Mouse (Mus musculus) heart, adult 2 months (tissue): ENCODE results near the gene Tmem215. TPM values are rescaled to one million over a fixed set of nuclear protein-coding genes. Genes with fewer than 3 reads are reported as not detected.

Experiments used
- DNase-seq, 2 experiments: peaks; one replicate each; pipeline ENCODE4 v3.0.0; 2021
- H3K27ac ChIP-seq: fragments of 200-600 bp; 2 replicates; pipeline ENCODE4 v1.8.1; 2022
- H3K27me3 ChIP-seq: fragments of 200-500 bp; 2 replicates; pipeline ENCODE4 v1.6.1; 2012; ENCODE audit warnings: mild to moderate bottlenecking, low read length, inconsistent platforms, mixed read lengths; ENCODE audit not compliant: control insufficient read depth, insufficient read depth
- H3K36me3 ChIP-seq: fragments of 200-500 bp; 2 replicates; pipeline ENCODE4 v1.6.1; 2012; ENCODE audit warnings: low read length, inconsistent platforms; ENCODE audit not compliant: control insufficient read depth, insufficient read depth
- H3K4me1 ChIP-seq: fragments of 200-500 bp; 2 replicates; pipeline ENCODE4 v1.6.1; 2011; ENCODE audit warnings: low read length; ENCODE audit not compliant: control insufficient read depth, insufficient read depth
- H3K4me3 ChIP-seq: fragments of 200-600 bp; 2 replicates; pipeline ENCODE4 v1.8.1; 2022
- H3K79me2 ChIP-seq: fragments of 200-500 bp; replicated peaks from 2 replicates; pipeline ENCODE4 v1.6.1; 2012; ENCODE audit warnings: mild to moderate bottlenecking, inconsistent platforms, low read length, moderate library complexity, mixed read lengths; ENCODE audit not compliant: control insufficient read depth, insufficient read depth
- H3K9ac ChIP-seq: fragments of 200-500 bp; 2 replicates; pipeline ENCODE4 v1.6.1; 2012; ENCODE audit warnings: low read depth, mild to moderate bottlenecking, control low read depth, inconsistent platforms, low read length, mixed read lengths
- CTCF ChIP-seq: fragments of 200-600 bp; IDR thresholded peaks from 2 replicates; pipeline ENCODE4 v1.8.1; 2022; ENCODE audit warnings: antibody characterized with exemption, mild to moderate bottlenecking, moderate library complexity
- EP300 ChIP-seq: fragments of 200-500 bp; IDR thresholded peaks from 2 replicates; pipeline ENCODE4 v1.6.1; 2011; ENCODE audit warnings: low read depth, low read length, control low read depth; ENCODE audit not compliant: insufficient read depth
- POLR2A ChIP-seq: fragments of 200-500 bp; IDR thresholded peaks from 2 replicates; pipeline ENCODE4 v1.6.1; 2011; ENCODE audit warnings: mild to moderate bottlenecking, low read depth, low read length, control low read depth; ENCODE audit not compliant: insufficient read depth
- WGBS: fragments of 180-500 bp; shearing (Covaris S2); methylation state at CpG from one replicate; pipeline ENCODE4 v1.1.7; 2018; 5-methylcytosine and 5-hydroxymethylcytosine counted together
- intact Hi-C: fragments of 180-260 bp; cut with DNase I; formaldehyde crosslinking; loops from one replicate; pipeline ENCODE4 v1.15.1; 2025
- polyA plus RNA-seq: library from polyadenylated mRNA; depleted of rRNA; stranded (reverse); fragments of >200 nt; gene quantifications from 2 replicates; pipeline ENCODE4 v1.2.3, GENCODE M21; 2012; rRNA removed
- total RNA-seq, 2 experiments: library from RNA; stranded (reverse); gene quantifications; 2 replicates each; pipeline ENCODE4 v1.2.3; 2021

Tmem215 gene
- total and polyA plus RNA-seq, 3 experiments: 0.12 to 0.14 TPM; not detected in 1

- H3K36me3 ChIP-seq: no peaks in the 10 kb centered on the region
- no peaks in the 10 kb centered on the region for H3K4me1 ChIP-seq
- H3K4me3 ChIP-seq: no peak overlapping the region
- H3K27ac ChIP-seq: no peak overlapping the region
- no peaks in the 10 kb centered on the region for H3K79me2 ChIP-seq
- H3K9ac ChIP-seq: no peak overlapping the region
- intact Hi-C loops: no loop called here
- H3K27me3 ChIP-seq: no peaks in the 10 kb centered on the region
- 86% methylated on average over 11 of the region's 11 CpGs for WGBS
- no peak for TF ChIP-seq EP300
- TF ChIP-seq POLR2A: no peak
- no peak for TF ChIP-seq CTCF
- DNase-seq: no peak
Measured at GRCm38 (mm10) chr4:40499812-40500591, 28.0 kb downstream of the Tmem215 start.

GRCm38 (mm10) chr4:40502459-40502858 is 30.5 kb downstream of the Tmem215 start:
- no peak overlapping the region for H3K9ac ChIP-seq
- intact Hi-C loops: no loop called here
- no peak overlapping the region for H3K4me3 ChIP-seq
- TF ChIP-seq POLR2A (no peak), CTCF (no peak), EP300 (no peak)
- no peaks in the 10 kb centered on the region for H3K4me1 ChIP-seq
- no peak overlapping the region for H3K27ac ChIP-seq
- no peaks in the 10 kb centered on the region for H3K36me3 ChIP-seq
- 74% methylated on average over 3 of the region's 3 CpGs for WGBS
- DNase-seq: no peak
- no peaks in the 10 kb centered on the region for H3K27me3 ChIP-seq
- no peaks in the 10 kb centered on the region for H3K79me2 ChIP-seq

- no peaks in the 10 kb centered on the region for H3K4me1 ChIP-seq
- intact Hi-C loops: no loop called here
- H3K36me3 ChIP-seq: no peaks in the 10 kb centered on the region
- H3K4me3 ChIP-seq: no peak overlapping the region
- 80% methylated on average over 16 of the region's 16 CpGs for WGBS
- H3K27me3 ChIP-seq: no peaks in the 10 kb centered on the region
- no peak overlapping the region for H3K27ac ChIP-seq
- H3K79me2 ChIP-seq: no peaks in the 10 kb centered on the region
- no peak for DNase-seq
- TF ChIP-seq POLR2A (no peak), EP300 (no peak), CTCF (no peak)
- no peak overlapping the region for H3K9ac ChIP-seq
Measured at GRCm38 (mm10) chr4:40509534-40509933, 37.6 kb downstream of the Tmem215 start.

DNA sequence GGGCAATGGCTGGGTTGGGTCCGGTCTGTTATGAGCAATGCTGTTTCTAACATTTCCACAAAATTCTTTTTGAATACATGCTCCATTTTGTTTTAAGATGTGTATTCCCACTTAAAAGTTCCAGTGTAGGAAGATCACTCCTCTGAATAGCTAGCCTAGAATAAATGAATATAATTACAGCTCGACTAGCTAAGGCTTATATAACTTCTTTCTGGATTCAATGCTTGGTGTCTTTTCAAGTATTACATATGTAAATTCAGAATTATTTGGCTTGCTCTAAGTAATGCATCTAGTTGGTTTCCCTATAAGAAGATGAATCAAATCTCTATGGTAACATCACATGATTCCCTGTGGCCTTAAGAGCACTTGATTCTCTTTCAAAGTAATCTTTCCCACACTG is 41.3 kb downstream of the Tmem215 start:
- no peaks in the 10 kb centered on the region for H3K79me2 ChIP-seq
- 75% methylated on average over 2 of the region's 2 CpGs for WGBS

DNA sequence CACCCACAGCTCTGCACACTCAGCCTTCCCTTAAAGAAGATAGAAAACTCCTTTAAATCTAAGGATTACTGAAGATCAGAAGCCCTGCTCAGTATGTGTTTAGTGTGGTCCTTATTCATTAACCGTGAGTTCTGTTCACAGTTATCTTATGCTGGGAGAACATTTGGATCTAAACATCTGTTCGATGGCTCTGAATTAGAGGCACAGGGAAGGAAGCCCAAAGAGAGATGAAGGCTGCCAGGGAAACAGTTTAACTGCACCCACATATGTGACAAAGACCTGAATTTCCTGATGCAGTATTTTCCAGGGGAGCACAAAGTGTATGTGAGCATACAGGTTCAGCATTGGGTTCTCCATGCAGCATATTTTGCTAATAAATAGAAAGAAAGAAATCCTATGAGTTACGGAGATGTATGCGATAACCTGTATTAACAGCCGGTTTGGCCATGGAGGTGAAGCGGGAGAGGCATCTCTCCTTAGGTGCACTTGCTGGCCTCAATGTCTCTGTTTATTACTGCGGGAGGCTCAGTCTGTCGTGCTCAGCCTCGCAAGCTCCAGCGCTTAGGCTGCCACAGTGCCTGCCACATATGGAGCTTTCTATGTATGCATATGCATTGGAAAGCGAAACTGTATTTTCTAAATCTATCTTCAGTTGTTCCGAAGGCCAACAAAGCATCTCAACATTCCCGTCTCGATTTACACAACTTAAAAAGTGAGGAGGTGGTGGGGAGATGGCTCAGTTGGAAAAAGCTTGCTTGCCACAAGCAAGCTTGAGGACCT is 46.8 kb downstream of the Tmem215 start:
- TF ChIP-seq EP300: no peak
- no peak for TF ChIP-seq CTCF
- TF ChIP-seq POLR2A: no peak
- 91% methylated on average over 14 of the region's 14 CpGs for WGBS
- Histone ChIP-seq H3K79me2 (no peaks in the 10 kb centered on the region), H3K27me3 (no peaks in the 10 kb centered on the region), H3K9ac (no peak overlapping the region), H3K36me3 (no peaks in the 10 kb centered on the region), H3K27ac (no peak overlapping the region), H3K4me3 (no peak overlapping the region), H3K4me1 (no peaks in the 10 kb centered on the region)
- intact Hi-C loops: no loop called here
- DNase-seq: no peak

More for the DNA sequence above, 41.3 kb downstream of the Tmem215 start:
- intact Hi-C loops: no loop called here
- DNase-seq: no peak
- Histone ChIP-seq H3K4me3 (no peak overlapping the region), H3K27me3 (no peaks in the 10 kb centered on the region), H3K9ac (no peak overlapping the region), H3K36me3 (no peaks in the 10 kb centered on the region), H3K4me1 (no peaks in the 10 kb centered on the region), H3K27ac (no peak overlapping the region)
- TF ChIP-seq EP300 (no peak), CTCF (no peak), POLR2A (no peak)

Other genes starting within 250 kb of the Tmem215 start
- 1 to 10 TPM; 6.4 to 7.2 TPM for gene Ddx58, start 232.4 kb upstream of the Tmem215 start, total RNA-seq
- 7.7 and 11.1 TPM in 2 replicates for gene Ddx58, start 232.4 kb upstream of the Tmem215 start, polyA plus RNA-seq
- 10 to 100 TPM; 42.6 to 46.7 TPM for gene Smim27, start 202.6 kb upstream of the Tmem215 start, total RNA-seq
- gene Smim27, start 202.6 kb upstream of the Tmem215 start, polyA plus RNA-seq: 15.6 and 18.1 TPM in 2 replicates
- gene Topors, start 202.3 kb upstream of the Tmem215 start, total RNA-seq: 10 to 100 TPM in 1 of 2 experiments, 1 to 10 TPM in 1; 9.2 to 10.8 TPM
- gene Topors, start 202.3 kb upstream of the Tmem215 start, polyA plus RNA-seq: 2.2 and 4.3 TPM in 2 replicates
- 100 to 1,000 TPM; 435 to 533 TPM for gene Ndufb6, start 192.8 kb upstream of the Tmem215 start, total RNA-seq
- 320 and 386 TPM in 2 replicates for gene Ndufb6, start 192.8 kb upstream of the Tmem215 start, polyA plus RNA-seq
- 10 to 100 TPM; 14.4 to 16.8 TPM for gene Aptx, start 231.0 kb downstream of the Tmem215 start, total RNA-seq
- 7.6 and 11.2 TPM in 2 replicates for gene Aptx, start 231.0 kb downstream of the Tmem215 start, polyA plus RNA-seq
- 100 to 1,000 TPM in 1 of 2 experiments, 10 to 100 TPM in 1; 60.2 to 114 TPM for gene Dnaja1, start 250.0 kb downstream of the Tmem215 start, total RNA-seq
- 5.9 and 11.5 TPM in 2 replicates for gene Dnaja1, start 250.0 kb downstream of the Tmem215 start, polyA plus RNA-seq